Mouse (Mus musculus) kidney, adult 18-20 months (tissue): ENCODE results near the gene Tcea3.

Experiments
- DNase-seq: peaks from one replicate; pipeline ENCODE4 v3.0.0; 2021

Tcea3 gene

GRCm38 (mm10) chr4:136247729-136248463 lies at the start of gene Tcea3:
TSS of gene Tcea3 (plus strand) at chr4:136247729.
- peak; percentile 73 for DNase-seq

- no peak for DNase-seq
Measured at GRCm38 (mm10) chr4:136198846-136199245, 48.7 kb upstream of the Tcea3 start.

- DNase-seq = peak; percentile 32
Measured at GRCm38 (mm10) chr4:136199562-136200292, 47.8 kb upstream of the Tcea3 start.

- peak; percentile 74 for DNase-seq
Measured at GRCm38 (mm10) chr4:136202509-136202908, 45.0 kb upstream of the Tcea3 start.

GRCm38 (mm10) chr4:136204775-136205174 lies 42.8 kb upstream of the Tcea3 start:
- no peak for DNase-seq

GRCm38 (mm10) chr4:136206033-136206893 lies 41.3 kb upstream of the Tcea3 start, which contains the start of gene Asap3:
TSS of gene Asap3 (plus strand) at chr4:136206365.
- peak; percentile 98 for DNase-seq

- no peak for DNase-seq
Measured at GRCm38 (mm10) chr4:136206943-136207342, 40.6 kb upstream of the Tcea3 start.

- no peak for DNase-seq
Measured at GRCm38 (mm10) chr4:136210931-136211330, 36.6 kb upstream of the Tcea3 start.

GRCm38 (mm10) chr4:136213629-136214028 lies 33.9 kb upstream of the Tcea3 start:
- DNase-seq = peak; percentile 74

GRCm38 (mm10) chr4:136214828-136215227 lies 32.7 kb upstream of the Tcea3 start:
- DNase-seq = no peak

GRCm38 (mm10) chr4:136215576-136215975 lies 32.0 kb upstream of the Tcea3 start:
- peak; percentile 43 for DNase-seq

GRCm38 (mm10) chr4:136217063-136217462 lies 30.5 kb upstream of the Tcea3 start:
- no peak for DNase-seq

- peak; percentile 61 for DNase-seq
Measured at GRCm38 (mm10) chr4:136218595-136219214, 28.8 kb upstream of the Tcea3 start.

GRCm38 (mm10) chr4:136220133-136220775 lies 27.3 kb upstream of the Tcea3 start:
- DNase-seq = no peak

- DNase-seq = no peak
Measured at GRCm38 (mm10) chr4:136223549-136224239, 23.8 kb upstream of the Tcea3 start.

GRCm38 (mm10) chr4:136224240-136224559 lies 23.3 kb upstream of the Tcea3 start:
- DNase-seq = no peak

- no peak for DNase-seq
Measured at GRCm38 (mm10) chr4:136224677-136225460, 22.7 kb upstream of the Tcea3 start.

GRCm38 (mm10) chr4:136227408-136227807 lies 20.1 kb upstream of the Tcea3 start:
- DNase-seq = no peak

GRCm38 (mm10) chr4:136228640-136229039 lies 18.9 kb upstream of the Tcea3 start:
- no peak for DNase-seq

GRCm38 (mm10) chr4:136238669-136239068 lies 8.9 kb upstream of the Tcea3 start:
- no peak for DNase-seq

GRCm38 (mm10) chr4:136239111-136239510 lies 8.4 kb upstream of the Tcea3 start:
- no peak for DNase-seq
